ENCODE assay signal across 23 mouse cellular contexts in the genomic region with DNA sequence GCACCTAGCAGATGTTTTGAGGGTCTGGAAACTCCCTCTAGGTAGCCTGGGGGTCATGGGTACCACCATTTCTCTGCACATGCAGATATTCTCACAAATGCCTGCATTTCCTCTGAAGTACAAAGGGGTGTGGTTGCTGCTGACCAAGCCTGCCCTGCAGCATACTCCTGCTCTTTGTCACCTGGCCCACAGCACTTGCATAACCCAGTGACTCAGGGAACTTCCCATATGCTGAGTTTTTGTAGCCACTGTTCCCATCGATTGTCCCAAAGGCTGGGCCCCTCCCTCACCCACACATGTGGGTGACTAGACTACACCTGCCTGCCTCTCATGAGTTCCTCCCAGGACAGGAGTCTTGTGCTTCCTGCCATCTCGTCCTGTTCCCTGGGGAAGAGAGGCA. TPM values are rescaled to one million over a fixed set of nuclear protein-coding genes. Genes with fewer than 3 reads are reported as not detected.
DNase-seq lines count a peak whose midpoint lies in the region; ATAC-seq lines count a peak whose summit lies in the region.
"Had no signal": no experiment of that assay in that cellular context is flagged by ENCODE, and none has a peak within 500 bp of the region (broad histone marks: within the 10 kb centered on the region; RNA-seq: fewer than 3 reads in every experiment).

No protein-coding gene starts in this region.

- no peaks in the 10 kb centered on the region for H3K4me1 ChIP-seq in intestine, embryonic 14.5 days (replicated peaks; ENCODE audit: control insufficient read depth, insufficient read depth, low read length)
- no peaks in the 10 kb centered on the region for H3K4me1 ChIP-seq in stomach, embryonic 14.5 days (ENCODE audit: control insufficient read depth, insufficient read depth, low read length)
- H3K4me1 ChIP-seq: forebrain, embryonic 15.5 days; limb, embryonic 15.5 days had no signal

- DNase-seq in lung, adult 18-20 months = peak; percentile 63 to 74
- DNase-seq in lung, postnatal 14 days = no peak
- DNase-seq in 416B (ENCODE audit: low read depth) = peak; percentile 20
- DNase-seq in intestine, embryonic 14.5 days (ENCODE audit: low spot score) = no peak
- no peak for DNase-seq in cerebellum, adult 8-10 months
- no peak for DNase-seq in frontal cortex, adult 2 months (ENCODE audit: extremely low spot score in 1 of 2, low spot score in 1 of 2)
- DNase-seq in gastrocnemius, adult 18-20 months (ENCODE audit: low spot score) = no peak
- DNase-seq: adrenal gland, postnatal 10 days; cerebellum, postnatal 10 days; heart, postnatal 10 days; kidney, postnatal 10 days; midbrain, embryonic 14.5 days; right cerebral cortex, postnatal 25 days; thymus, postnatal 14 days had no signal

- H3K36me3 ChIP-seq in intestine, embryonic 14.5 days (ENCODE audit: control insufficient read depth, insufficient read depth, low read length) = no peaks in the 10 kb centered on the region
- H3K36me3 ChIP-seq in stomach, embryonic 14.5 days (ENCODE audit: control insufficient read depth, insufficient read depth, low read length) = no peaks in the 10 kb centered on the region
- H3K36me3 ChIP-seq: embryonic facial prominence, embryonic 12.5 days; forebrain, embryonic 15.5 days; limb, embryonic 15.5 days had no signal

- H3K27me3 ChIP-seq in intestine, embryonic 14.5 days (replicated peaks; ENCODE audit: control insufficient read depth, insufficient read depth, low read length) = no peaks in the 10 kb centered on the region
- no peaks in the 10 kb centered on the region for H3K27me3 ChIP-seq in stomach, embryonic 14.5 days (ENCODE audit: control insufficient read depth, insufficient read depth, low read length)
- H3K27me3 ChIP-seq: embryonic facial prominence, embryonic 12.5 days; forebrain, embryonic 15.5 days; limb, embryonic 15.5 days; megakaryocyte, embryonic 14.5 days had no signal

- peak; percentile 43; the same call in 1 of the 2 replicates for ATAC-seq in intestine, embryonic 14.5 days (replicated peaks; ENCODE audit: low FRiP score, low TSS enrichment, low read depth)
- ATAC-seq in stomach, embryonic 14.5 days (ENCODE audit: insufficient number of reproducible peaks, insufficient read depth, low FRiP score, low read depth) = peak; percentile 60; the same call in 1 of the 2 replicates
- ATAC-seq: activated CD4-positive, CD25-positive, alpha-beta regulatory T cell, adult 4 months; forebrain, embryonic 15.5 days; inflammation-experienced regulatory T-cells, adult 6 months had no signal

- H3K4me3 ChIP-seq in intestine, embryonic 14.5 days (ENCODE audit: low read depth, low read length) = no peak overlapping the region
- H3K4me3 ChIP-seq in stomach, embryonic 14.5 days (ENCODE audit: low read depth, low read length) = no peak overlapping the region
- H3K4me3 ChIP-seq: embryonic facial prominence, embryonic 12.5 days; erythroblast, embryonic 14.5 days; forebrain, embryonic 15.5 days; limb, embryonic 15.5 days; megakaryocyte, embryonic 14.5 days had no signal

- WGBS in intestine, embryonic 14.5 days = 80% methylated on average over 2 of the region's 2 CpGs
- 51% methylated on average over 2 of the region's 2 CpGs for WGBS in stomach, embryonic 14.5 days

- H3K4me2 ChIP-seq in intestine, embryonic 14.5 days (ENCODE audit: low read length) = no peak overlapping the region
- no peak overlapping the region for H3K4me2 ChIP-seq in stomach, embryonic 14.5 days (replicated peaks; ENCODE audit: low read depth, low read length)
- H3K4me2 ChIP-seq: embryonic facial prominence, embryonic 12.5 days; forebrain, embryonic 15.5 days; heart, embryonic 11.5 days; limb, embryonic 15.5 days had no signal

- no peak overlapping the region for H3K27ac ChIP-seq in intestine, embryonic 14.5 days (ENCODE audit: low read depth)
- H3K27ac ChIP-seq in stomach, embryonic 14.5 days (ENCODE audit: low read length) = no peak overlapping the region
- H3K27ac ChIP-seq: embryonic facial prominence, embryonic 12.5 days; forebrain, embryonic 15.5 days; limb, embryonic 15.5 days had no signal

- H3K9me3 ChIP-seq in intestine, embryonic 14.5 days (ENCODE audit: control insufficient read depth, low read length) = no peaks in the 10 kb centered on the region
- H3K9me3 ChIP-seq in stomach, embryonic 14.5 days (ENCODE audit: control insufficient read depth, low read depth, low read length) = no peaks in the 10 kb centered on the region
- H3K9me3 ChIP-seq: embryonic facial prominence, embryonic 12.5 days; forebrain, embryonic 15.5 days; limb, embryonic 15.5 days had no signal

- H3K9ac ChIP-seq in intestine, embryonic 14.5 days (ENCODE audit: low read length) = no peak overlapping the region
- H3K9ac ChIP-seq in stomach, embryonic 14.5 days (replicated peaks; ENCODE audit: low read depth, low read length) = no peak overlapping the region
- H3K9ac ChIP-seq: embryonic facial prominence, embryonic 12.5 days; forebrain, embryonic 15.5 days; limb, embryonic 15.5 days had no signal

RNA-seq across cellular contexts. Expression of a gene that starts 18.4 kb away (rescaled TPM):
- 18.5 and 18.7 TPM in 2 replicates for polyA plus RNA-seq in intestine, embryonic 14.5 days (2014; fragmentation: Nextera tagmentation; extraction: Ambion mirVana)
- polyA plus RNA-seq in stomach, embryonic 14.5 days (2014; fragmentation: Nextera tagmentation; extraction: Ambion mirVana) = 16.3 and 17.8 TPM in 2 replicates
- polyA plus RNA-seq in frontal cortex, adult 2 months (2012; rRNA removed) = 11.5 and 11.6 TPM in 2 replicates
- 1 to 10 TPM; 5.9 to 6.6 TPM for total RNA-seq in gastrocnemius, adult 18-20 months (2021)

Comparison
In these comparisons a context has a peak if more than half of its experiments do, and no peak if none do; other contexts are left out.
1. DNase-seq: peak in lung, adult 18-20 months (2 of 2) and 416B (single experiment); none in lung, postnatal 14 days (single experiment), intestine, embryonic 14.5 days (single experiment), cerebellum, adult 8-10 months (single experiment), frontal cortex, adult 2 months (0 of 2) and gastrocnemius, adult 18-20 months (single experiment).